Mouse (Mus musculus) liver, embryonic 14.5 days (tissue): ENCODE measurements around the gene Slc3a1. TPM values are rescaled to one million over a fixed set of nuclear protein-coding genes. Genes with fewer than 3 reads are reported as not detected.

Experiments used
- ATAC-seq: fragments of 200-750 bp; cut with Nextera tagmentation; 2 replicates; pipeline ENCODE4 v1.8.0; 2017; ENCODE audit warnings: moderate number of reproducible peaks, mild to moderate bottlenecking, moderate library complexity; ENCODE audit not compliant: insufficient read depth
- DNase-seq, 3 experiments: peaks; one replicate each; pipeline ENCODE4 v3.0.0-alpha.2; 2012 to 2013; ENCODE audit warnings: low read depth in 3 of 3, low spot score in 3 of 3
- H3K27ac ChIP-seq: fragments of 300-500 bp; sonication (generic); 2 replicates; pipeline ENCODE4 v1.5.1; 2014; ENCODE audit warnings: moderate library complexity, mild to moderate bottlenecking, control low read depth, inconsistent platforms
- H3K27me3 ChIP-seq: fragments of 300-500 bp; sonication (generic); 2 replicates; pipeline ENCODE4 v1.6.1; 2014; ENCODE audit warnings: mild to moderate bottlenecking, low read length, moderate library complexity; ENCODE audit not compliant: control insufficient read depth, insufficient read depth
- H3K36me3 ChIP-seq: fragments of 300-500 bp; sonication (generic); replicated peaks from 2 replicates; pipeline ENCODE4 v1.6.1; 2014; ENCODE audit warnings: low read depth; ENCODE audit not compliant: control insufficient read depth, insufficient read depth
- H3K4me1 ChIP-seq, 2 experiments: fragments of 200-500 bp in 1 of 2; fragments of 300-500 bp in 1 of 2; sonication (generic) in 1 of 2; replicated peaks; 2 replicates each; pipeline ENCODE4 v1.6.1; 2012 to 2014; ENCODE audit warnings: antibody characterized with exemption in 1 of 2, inconsistent platforms in 1 of 2, low read length in 1 of 2; ENCODE audit not compliant: control insufficient read depth in 2 of 2, insufficient read depth in 2 of 2
- H3K4me2 ChIP-seq: fragments of 300-500 bp; sonication (generic); 2 replicates; pipeline ENCODE4 v1.6.1; 2014; ENCODE audit warnings: low read depth, mild to moderate bottlenecking, control low read depth, moderate library complexity
- H3K4me3 ChIP-seq, 2 experiments: fragments of 200-500 bp in 1 of 2; fragments of 300-500 bp in 1 of 2; sonication (generic) in 1 of 2; 2 replicates each; pipeline ENCODE4 v1.5.1; 2012 to 2014; ENCODE audit warnings: low read depth in 2 of 2, low read length in 2 of 2, mild to moderate bottlenecking in 2 of 2, control low read depth in 1 of 2, inconsistent platforms in 1 of 2, moderate library complexity in 1 of 2; ENCODE audit not compliant: insufficient read depth in 1 of 2
- H3K9ac ChIP-seq: fragments of 300-500 bp; sonication (generic); replicated peaks from 2 replicates; pipeline ENCODE4 v1.6.1; 2014; ENCODE audit warnings: mild to moderate bottlenecking, control low read depth, moderate library complexity
- H3K9me3 ChIP-seq: fragments of 300-500 bp; sonication (generic); 2 replicates; pipeline ENCODE4 v1.6.1; 2016; ENCODE audit warnings: low read length, mixed read lengths; ENCODE audit not compliant: control insufficient read depth
- CTCF ChIP-seq: IDR thresholded peaks from 2 replicates; pipeline ENCODE4 v1.5.1; 2016; ENCODE audit warnings: antibody characterized with exemption, low read depth, control low read depth
- EP300 ChIP-seq: IDR thresholded peaks from 2 replicates; pipeline ENCODE4 v1.6.1; 2016; ENCODE audit warnings: antibody characterized with exemption, low read depth
- WGBS: fragments of 180-500 bp; shearing (Covaris S2); extraction: QIAGEN DNeasy Blood & Tissue Kit; methylation state at CpG from one replicate; pipeline ENCODE4 v1.1.7; 2014; ENCODE audit not compliant: insufficient replicate concordance; 5-methylcytosine and 5-hydroxymethylcytosine counted together
- polyA plus RNA-seq, 2 experiments: library from polyadenylated mRNA; depleted of rRNA in 1 of 2; stranded (reverse) in 1 of 2; unstranded in 1 of 2; fragments of >200 nt; fragmentation: Nextera tagmentation in 1 of 2; extraction: Ambion mirVana in 1 of 2; gene quantifications; 2 replicates each; pipeline versions ENCODE4 v1.2.1 to v1.2.3; 2012 to 2014

Slc3a1 gene
- polyA plus RNA-seq, 2 experiments: 0.45 to 0.65 TPM

GRCm38 (mm10) chr17:85045160-85045559 is 17.0 kb downstream of the Slc3a1 start:
- 73% methylated on average over 12 of the region's 12 CpGs for WGBS
- no peak for DNase-seq
- no peak overlapping the region for H3K4me3 ChIP-seq

GRCm38 (mm10) chr17:85048379-85048778 is 20.2 kb downstream of the Slc3a1 start:
- Histone ChIP-seq H3K27ac (no peak overlapping the region), H3K27me3 (no peaks in the 10 kb centered on the region), H3K4me2 (no peak overlapping the region), H3K36me3 (no peaks in the 10 kb centered on the region), H3K9ac (no peak overlapping the region), H3K4me3 (no peak overlapping the region), H3K4me1 (peaks cover 0 to 7% of the 10 kb centered on the region in 2 experiments; a peak in 1 of 4 replicates), H3K9me3 (no peaks in the 10 kb centered on the region)
- TF ChIP-seq EP300 (no peak), CTCF (no peak)
- DNase-seq: no peak
- ATAC-seq: no peak
- 78% methylated on average over 5 of the region's 5 CpGs for WGBS

More at GRCm38 (mm10) chr17:85045160-85045559, 17.0 kb downstream of the Slc3a1 start:
- Histone ChIP-seq H3K4me1 (peaks cover 0 to 6% of the 10 kb centered on the region in 2 experiments; a peak in 1 of 4 replicates), H3K9me3 (no peaks in the 10 kb centered on the region), H3K36me3 (no peaks in the 10 kb centered on the region), H3K27me3 (no peaks in the 10 kb centered on the region), H3K4me2 (no peak overlapping the region), H3K9ac (no peak overlapping the region), H3K27ac (no peak overlapping the region)
- ATAC-seq: no peak
- peak; percentile 25; the same call in 1 of the 2 replicates for TF ChIP-seq CTCF
- TF ChIP-seq EP300: no peak

- Histone ChIP-seq H3K27ac (no peak overlapping the region), H3K36me3 (no peaks in the 10 kb centered on the region), H3K27me3 (no peaks in the 10 kb centered on the region), H3K9me3 (no peaks in the 10 kb centered on the region), H3K4me1 (no peaks in the 10 kb centered on the region; a peak in 1 of 4 replicates), H3K4me2 (no peak overlapping the region), H3K4me3 (no peak overlapping the region), H3K9ac (no peak overlapping the region)
- DNase-seq (no peak), ATAC-seq (no peak)
- 63% methylated on average over 7 of the region's 7 CpGs for whole genome bisulfite sequencing
- TF ChIP-seq EP300: no peak
- TF ChIP-seq CTCF: no peak
Observed at GRCm38 (mm10) chr17:85058276-85058675, 30.1 kb downstream of the Slc3a1 start.

- TF ChIP-seq EP300 (no peak), CTCF (no peak)
- Histone ChIP-seq H3K27ac (no peak overlapping the region), H3K9ac (no peak overlapping the region), H3K4me1 (no peaks in the 10 kb centered on the region; a peak in 1 of 4 replicates), H3K27me3 (no peaks in the 10 kb centered on the region), H3K4me2 (no peak overlapping the region), H3K36me3 (no peaks in the 10 kb centered on the region), H3K9me3 (no peaks in the 10 kb centered on the region), H3K4me3 (no peak overlapping the region)
- ATAC-seq: no peak
- DNase-seq: no peak
- WGBS: 76% methylated on average over 6 of the region's 6 CpGs
Observed at GRCm38 (mm10) chr17:85059136-85059535, 31.0 kb downstream of the Slc3a1 start.

- no peak overlapping the region for H3K9ac ChIP-seq
- H3K36me3 ChIP-seq: no peaks in the 10 kb centered on the region
- no peaks in the 10 kb centered on the region for H3K4me1 ChIP-seq
- H3K27me3 ChIP-seq: no peaks in the 10 kb centered on the region
- ATAC-seq (no peak), DNase-seq (peak in 2 of 3 experiments; percentile 22 to 36)
- no peaks in the 10 kb centered on the region for H3K9me3 ChIP-seq
- H3K27ac ChIP-seq: no peak overlapping the region
- H3K4me2 ChIP-seq: no peak overlapping the region
- WGBS: 26% methylated on average over 7 of the region's 7 CpGs
- no peak overlapping the region for H3K4me3 ChIP-seq
- TF ChIP-seq EP300: no peak
- TF ChIP-seq CTCF: no peak
Observed at GRCm38 (mm10) chr17:85063560-85063959, 35.4 kb downstream of the Slc3a1 start.
